Mouse (Mus musculus): Measurements from ENCODE around the gene Tcaf1.

The Tcaf1 gene

DNA sequence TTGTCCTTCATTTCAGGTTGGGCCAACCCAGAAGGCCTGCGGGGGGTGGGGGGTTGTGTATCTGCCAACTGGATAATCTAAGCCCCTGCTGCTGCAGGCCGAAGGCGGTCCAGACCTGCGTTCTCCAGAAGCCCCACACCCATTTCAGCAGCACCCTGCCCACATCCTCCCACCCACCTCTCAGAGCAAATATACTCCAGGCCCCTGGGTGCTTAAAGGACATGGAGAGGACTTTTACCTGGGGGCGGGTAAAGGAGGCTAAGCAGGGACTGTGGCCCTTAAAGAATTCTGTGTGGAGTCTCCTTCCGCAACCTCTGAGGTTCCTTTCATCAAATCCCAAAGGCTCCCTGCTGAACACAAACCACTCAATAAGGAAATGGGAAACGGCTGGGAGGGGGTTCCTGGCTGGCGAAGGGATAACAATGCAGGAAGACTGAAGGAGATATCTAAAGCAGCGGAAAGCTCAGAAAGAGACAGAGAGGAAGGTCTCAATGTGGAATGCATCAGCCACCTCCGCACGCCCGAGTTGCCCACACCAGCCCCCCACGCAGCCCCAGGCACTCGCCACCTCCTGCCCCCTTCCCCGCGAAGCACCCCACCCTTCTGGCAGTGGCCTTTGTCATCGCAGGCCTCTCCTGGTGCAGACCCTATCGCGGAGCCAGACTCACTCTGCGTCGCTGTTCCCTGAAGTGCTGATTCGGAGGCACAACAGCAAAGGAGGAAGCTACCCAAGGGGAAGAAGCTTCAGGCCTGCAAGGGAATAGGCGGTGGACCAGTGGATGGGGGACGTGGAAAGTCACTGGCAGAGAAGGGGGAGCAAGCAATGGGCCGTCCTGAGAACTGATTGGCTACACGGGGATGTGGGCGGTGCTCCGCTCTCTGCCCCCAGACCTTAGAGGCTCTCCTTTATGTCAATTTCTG lies at the start of gene Tcaf1:
Gene Tcaf1 (minus strand): TSS at position 798 of the 921 bp plus-strand sequence.
- TF ChIP-seq GATA4 (IDR thresholded peaks at IDR 0.05; ENCODE audit: insufficient replicate concordance, low read length) = no peak

DNA sequence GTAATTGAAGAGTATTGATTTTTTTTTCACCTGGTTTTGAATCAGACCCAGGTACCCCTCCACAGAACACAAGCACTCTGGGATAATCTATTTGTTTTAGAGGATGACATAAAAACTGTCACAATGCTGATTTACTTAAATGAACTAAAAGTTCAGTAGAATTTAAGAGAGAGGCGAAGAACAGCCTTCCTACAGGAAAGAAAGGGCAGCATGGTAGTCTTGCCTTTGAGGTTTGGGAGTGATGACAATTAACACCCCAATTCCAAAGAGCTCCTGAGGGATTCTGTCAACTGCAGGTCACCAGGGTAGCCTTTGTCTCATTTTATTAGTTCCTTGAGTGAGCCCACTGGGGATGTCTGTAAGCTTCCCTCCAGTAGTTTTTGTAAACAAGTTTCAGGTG lies 46.2 kb upstream of the Tcaf1 start, which contains the start of gene Olfr38:
Gene Olfr38 (plus strand): TSS at position 301 of the 400 bp plus-strand sequence.
- TF ChIP-seq GATA4 (IDR thresholded peaks at IDR 0.05; ENCODE audit: insufficient replicate concordance, low read length) = no peak

DNA sequence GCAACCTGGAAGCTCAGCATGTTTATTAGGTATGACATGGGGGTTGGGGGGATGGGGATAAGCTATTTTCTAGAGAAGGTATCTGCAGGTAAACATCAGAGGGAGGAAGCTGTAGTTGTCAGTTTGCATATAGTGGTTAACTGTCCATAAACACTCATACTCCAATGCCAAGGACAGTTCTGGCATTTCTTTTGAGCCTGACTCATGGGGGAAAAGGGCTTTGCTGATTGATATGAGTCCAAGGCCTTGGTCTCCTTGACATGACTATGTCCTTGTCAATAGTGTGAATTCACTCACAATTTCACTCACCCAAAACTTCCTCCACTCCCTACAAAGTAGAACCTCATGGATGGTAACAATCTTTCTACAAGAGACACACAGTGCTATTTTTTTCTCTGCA lies 38.0 kb upstream of the Tcaf1 start:
- TF ChIP-seq GATA4 (IDR thresholded peaks at IDR 0.05; ENCODE audit: insufficient replicate concordance, low read length) = no peak

DNA sequence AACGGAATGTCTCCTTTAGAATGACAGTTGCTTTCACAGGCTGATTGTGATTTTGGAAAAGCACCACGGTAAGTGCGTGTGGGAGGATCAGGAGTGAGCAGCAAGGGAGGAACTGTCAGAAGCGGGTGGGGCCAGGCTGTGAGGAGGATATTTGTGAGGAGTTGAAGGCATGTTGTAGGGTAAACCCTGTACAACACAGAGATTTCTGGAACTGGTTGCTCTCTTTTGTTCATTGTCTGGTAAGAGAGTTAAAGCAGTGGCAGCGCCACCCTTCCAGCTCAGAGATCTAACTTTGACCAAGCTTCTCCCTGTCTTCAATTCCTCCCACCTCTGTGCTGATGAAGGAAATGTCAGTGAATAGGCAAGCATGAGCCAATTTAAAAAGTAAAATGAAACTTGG lies 32.4 kb upstream of the Tcaf1 start:
- no peak for TF ChIP-seq GATA4 (IDR thresholded peaks at IDR 0.05; ENCODE audit: insufficient replicate concordance, low read length)

DNA sequence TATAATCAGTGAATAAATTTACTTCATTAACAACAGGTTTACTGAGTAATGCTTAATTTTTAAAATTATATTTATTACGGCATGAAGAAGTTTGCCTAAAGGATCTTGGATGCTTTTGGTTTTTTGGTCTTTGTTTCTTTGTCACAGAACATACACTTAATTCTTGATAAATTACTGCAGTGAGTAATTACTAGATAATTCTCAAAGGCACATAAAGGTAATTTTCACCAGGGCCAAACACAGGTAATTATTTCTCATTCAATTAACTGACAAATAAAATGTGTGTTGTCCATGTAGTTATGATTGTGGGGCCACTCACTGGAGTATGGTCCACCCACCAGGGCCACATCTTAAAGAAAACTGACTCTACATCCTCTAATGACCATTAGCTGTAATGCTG lies 29.2 kb upstream of the Tcaf1 start, which contains the start of gene Olfr453:
Gene Olfr453 (plus strand): TSS at position 301 of the 400 bp plus-strand sequence.
- no peak for TF ChIP-seq GATA4 (IDR thresholded peaks at IDR 0.05; ENCODE audit: insufficient replicate concordance, low read length)

DNA sequence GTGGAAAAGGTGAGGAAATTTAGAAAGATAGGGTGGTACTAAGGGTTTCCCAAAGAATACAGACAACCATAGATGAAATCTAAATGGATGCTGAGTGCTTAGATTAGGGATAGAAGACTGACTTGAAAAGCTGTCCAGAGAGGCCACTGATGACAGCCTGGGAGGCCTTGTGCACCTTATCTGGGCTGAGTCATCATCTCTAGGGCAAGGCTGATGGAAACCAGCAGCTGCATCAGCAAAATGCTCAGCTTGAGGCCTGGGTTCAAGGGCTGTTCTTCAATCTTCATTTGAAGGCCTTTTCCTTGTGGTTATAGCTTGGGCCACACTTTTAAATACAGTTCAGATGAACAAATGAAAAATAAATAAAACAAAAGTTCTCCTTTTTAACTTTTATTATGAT lies 8.1 kb upstream of the Tcaf1 start:
- no peak for TF ChIP-seq GATA4 (IDR thresholded peaks at IDR 0.05; ENCODE audit: insufficient replicate concordance, low read length)

DNA sequence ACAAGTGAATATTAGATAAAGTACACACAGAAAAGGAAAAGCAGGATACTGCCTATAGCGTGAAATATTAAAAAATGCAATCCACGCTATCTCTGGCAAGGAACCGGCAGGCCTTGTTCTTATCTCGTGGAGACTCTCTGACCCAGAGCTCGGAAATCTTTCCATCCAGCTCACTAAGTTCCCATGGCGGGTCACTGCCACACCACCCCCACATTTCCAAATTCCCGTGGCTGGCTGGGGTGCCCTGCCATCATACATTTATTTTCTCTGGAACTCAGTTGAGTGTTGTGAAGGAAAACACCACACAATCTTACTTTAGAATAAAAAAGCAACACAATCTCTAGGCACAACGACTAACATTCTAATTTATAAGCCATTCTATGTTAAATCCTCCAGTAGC lies 4.8 kb upstream of the Tcaf1 start:
- no peak for TF ChIP-seq GATA4 (IDR thresholded peaks at IDR 0.05; ENCODE audit: insufficient replicate concordance, low read length)

DNA sequence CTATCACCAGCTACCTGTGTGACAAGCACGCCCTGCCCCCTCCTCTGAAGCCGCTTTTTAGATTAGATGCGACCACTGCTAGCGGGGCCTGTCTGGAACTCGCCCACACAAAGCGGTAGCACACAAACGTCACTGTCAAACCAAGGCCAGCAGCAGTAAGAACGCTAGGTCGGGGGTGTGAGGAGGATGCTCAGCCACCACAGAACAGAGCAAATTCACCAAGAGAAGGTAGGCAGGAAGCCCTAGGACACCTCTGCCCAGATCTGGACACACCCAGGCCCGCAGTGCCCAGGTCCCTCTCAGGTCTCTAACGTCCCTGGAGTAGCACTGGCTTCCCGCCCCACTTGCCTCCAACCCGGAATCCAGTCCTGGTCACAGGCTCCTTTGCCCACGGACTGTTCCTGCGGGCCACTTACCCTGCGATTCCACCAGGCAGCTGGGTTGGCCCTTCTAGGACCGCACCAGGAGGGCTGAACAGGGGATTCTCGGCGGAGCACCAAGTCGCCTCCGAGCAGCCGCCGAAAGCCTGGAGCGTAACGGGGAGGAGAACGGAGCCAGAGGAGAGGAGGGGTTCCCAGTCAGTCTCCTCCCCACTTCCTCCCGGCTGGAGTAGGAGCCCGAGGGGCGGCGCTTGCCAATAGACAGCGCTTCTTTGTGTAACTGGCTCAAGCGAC lies 17.2 kb downstream of the Tcaf1 start:
- TF ChIP-seq GATA4 (IDR thresholded peaks at IDR 0.05; ENCODE audit: insufficient replicate concordance, low read length) = no peak

DNA sequence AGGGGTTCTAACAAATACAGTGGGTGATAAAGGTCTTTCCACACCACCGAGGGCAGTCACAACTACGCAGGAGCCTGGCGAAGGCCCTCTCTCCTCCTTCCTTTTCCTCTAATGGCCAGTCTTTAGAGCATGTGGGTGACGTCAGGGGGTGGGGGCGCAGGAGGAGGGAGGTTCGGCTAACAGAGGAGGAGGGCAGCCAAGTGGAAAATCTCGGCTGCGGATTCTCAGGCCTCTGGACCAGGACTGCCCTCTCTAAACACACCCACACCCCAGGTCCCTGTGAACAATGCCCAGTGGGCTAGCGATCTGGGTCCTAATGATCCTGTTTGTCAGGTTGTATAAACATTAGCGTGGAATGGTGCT lies 17.8 kb downstream of the Tcaf1 start:
- TF ChIP-seq GATA4 (IDR thresholded peaks at IDR 0.05; ENCODE audit: insufficient replicate concordance, low read length) = no peak

DNA sequence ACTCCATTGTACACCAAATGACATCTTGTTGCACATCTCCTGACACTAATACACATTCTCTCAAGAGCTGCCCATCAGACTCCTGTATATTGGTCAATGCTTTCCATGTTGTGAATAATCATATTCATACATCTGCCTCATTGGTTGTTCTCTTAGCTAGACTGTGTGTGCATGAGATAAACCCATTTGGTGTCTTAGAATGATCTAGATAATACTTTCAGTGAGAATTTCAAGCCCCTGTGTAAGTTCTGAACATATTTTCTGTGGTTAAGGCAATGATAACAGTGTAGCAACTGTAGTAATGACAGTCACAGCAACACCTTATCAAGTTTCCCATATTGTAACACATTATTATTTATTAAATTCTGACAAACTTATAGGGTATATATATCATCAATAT lies 20.1 kb downstream of the Tcaf1 start:
- TF ChIP-seq GATA4 (IDR thresholded peaks at IDR 0.05; ENCODE audit: insufficient replicate concordance, low read length) = no peak

DNA sequence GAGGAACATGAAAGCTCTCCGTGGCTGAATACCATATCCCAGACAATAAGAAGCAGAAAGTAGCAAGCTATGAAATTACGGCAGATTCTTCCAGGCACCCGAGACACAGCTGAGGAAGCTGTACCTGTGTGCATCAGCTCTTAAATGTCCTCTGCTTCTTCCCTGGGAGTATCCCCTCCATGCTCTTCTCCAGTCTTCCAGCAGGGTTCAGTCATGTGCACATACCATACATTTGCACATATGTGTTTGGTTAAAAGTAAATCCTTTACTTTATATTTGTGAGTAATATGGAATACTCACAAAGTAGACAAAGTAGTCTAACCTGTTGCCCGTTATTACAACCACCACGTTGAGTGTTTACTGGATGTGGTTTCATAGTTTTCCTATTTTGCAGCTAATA lies 22.0 kb downstream of the Tcaf1 start:
- TF ChIP-seq GATA4 (IDR thresholded peaks at IDR 0.05; ENCODE audit: insufficient replicate concordance, low read length) = no peak

DNA sequence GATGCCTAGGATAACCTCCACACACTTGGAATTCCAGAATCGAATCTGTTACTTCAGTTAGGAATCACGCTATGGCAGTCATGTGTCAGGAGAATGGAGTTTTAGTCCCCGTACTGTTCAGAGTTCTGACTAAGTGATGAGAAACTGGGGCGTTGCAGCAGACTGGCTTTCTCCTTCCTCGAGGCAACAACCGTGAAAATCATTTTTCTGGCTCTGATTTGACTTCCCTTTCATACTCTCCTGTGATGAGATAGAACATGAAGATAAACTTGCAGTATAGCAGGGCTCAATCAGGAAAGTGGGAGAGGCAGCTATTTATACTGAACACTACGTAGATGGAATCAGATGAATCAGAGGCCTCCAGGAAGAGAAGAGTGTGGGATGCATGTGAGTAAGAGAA lies 29.8 kb downstream of the Tcaf1 start:
- TF ChIP-seq GATA4 (IDR thresholded peaks at IDR 0.05; ENCODE audit: insufficient replicate concordance, low read length) = no peak

DNA sequence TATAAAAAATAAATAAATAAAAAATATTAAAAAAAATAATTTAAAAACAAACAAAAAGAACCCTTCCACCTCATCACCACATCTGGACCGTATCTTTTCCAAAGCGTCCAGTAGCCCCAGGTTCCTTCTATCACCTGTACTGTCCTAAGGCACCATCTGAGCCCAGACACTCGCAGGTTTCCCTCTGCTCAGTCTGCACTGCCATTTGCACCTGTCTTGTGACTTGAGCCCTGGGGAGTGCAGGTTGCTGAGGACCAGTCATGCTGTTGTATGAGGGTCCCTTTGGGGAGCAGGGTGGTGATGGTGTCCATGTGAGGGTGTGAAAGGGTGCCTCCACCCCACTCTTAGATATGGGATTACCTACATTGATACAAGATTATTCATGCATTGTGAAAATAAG lies 33.9 kb downstream of the Tcaf1 start:
- no peak for TF ChIP-seq GATA4 (IDR thresholded peaks at IDR 0.05; ENCODE audit: insufficient replicate concordance, low read length)

DNA sequence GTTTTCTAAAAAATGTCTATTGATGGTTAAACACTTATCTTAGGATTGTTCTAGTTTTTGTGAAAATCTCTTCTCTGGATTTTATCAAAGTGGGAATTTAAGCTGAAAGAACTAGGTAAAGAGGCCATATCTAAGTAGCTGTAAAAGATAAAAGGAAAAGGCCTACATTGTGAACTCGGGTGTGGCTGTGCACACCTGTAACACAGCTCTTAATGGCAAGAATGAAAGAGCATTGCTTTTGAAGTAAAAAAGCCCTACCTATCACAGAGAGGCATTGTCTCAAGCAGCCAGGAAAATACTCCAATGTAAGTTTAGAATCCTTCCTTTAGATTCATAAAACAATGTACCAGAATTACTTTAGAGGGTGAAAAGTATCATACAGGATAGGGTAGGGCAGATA lies 38.1 kb downstream of the Tcaf1 start:
- no peak for TF ChIP-seq GATA4 (IDR thresholded peaks at IDR 0.05; ENCODE audit: insufficient replicate concordance, low read length)

DNA sequence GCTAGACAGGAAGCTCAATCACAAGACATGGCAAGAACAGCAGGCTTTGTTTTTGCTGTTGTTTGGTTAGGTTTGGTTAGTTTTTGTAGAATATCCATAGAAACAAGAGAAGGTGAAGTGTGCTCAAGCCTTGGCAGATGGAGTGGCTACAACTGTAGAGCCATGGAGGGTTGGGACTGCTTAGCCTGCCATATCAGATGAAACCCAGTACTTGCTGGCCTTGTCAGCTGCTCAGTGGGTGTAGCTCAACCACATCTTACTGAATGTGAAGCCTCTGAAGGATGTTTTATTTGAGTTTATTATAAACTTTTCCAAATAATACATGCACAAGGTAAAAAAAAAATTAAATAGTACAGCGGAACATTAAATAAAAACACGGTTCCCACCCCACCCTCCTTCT lies 42.2 kb downstream of the Tcaf1 start:
- TF ChIP-seq GATA4 (IDR thresholded peaks at IDR 0.05; ENCODE audit: insufficient replicate concordance, low read length) = no peak

DNA sequence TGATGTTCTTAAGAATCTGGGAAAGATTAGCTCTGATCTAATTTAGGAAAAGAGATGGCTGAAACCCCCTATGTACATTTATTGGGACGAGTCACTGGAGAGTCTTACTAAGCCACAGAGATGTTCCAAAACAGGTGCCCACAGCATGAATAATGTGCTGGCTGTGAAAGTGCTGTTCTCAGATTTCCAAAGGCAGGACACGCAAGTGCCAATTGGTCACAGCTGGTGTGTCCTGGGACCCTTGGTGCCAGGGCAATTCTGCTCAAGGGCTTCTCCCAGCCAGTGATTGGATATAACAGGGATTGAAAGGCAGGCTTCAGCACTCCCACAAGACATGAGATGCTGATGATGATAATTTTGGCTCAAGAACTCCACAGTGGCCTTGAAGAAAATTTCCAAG lies 48.1 kb downstream of the Tcaf1 start:
- no peak for TF ChIP-seq GATA4 (IDR thresholded peaks at IDR 0.05; ENCODE audit: insufficient replicate concordance, low read length)

All from liver, adult (tissue).